Mouse (Mus musculus): ENCODE measurements at regions not wholly inside any gene's neighbourhood (a gene's known extent, or its start where the extent isn't known, plus 50 kb on each side); places are given as distances from the start of the nearest gene placed in this dataset.

DNA sequence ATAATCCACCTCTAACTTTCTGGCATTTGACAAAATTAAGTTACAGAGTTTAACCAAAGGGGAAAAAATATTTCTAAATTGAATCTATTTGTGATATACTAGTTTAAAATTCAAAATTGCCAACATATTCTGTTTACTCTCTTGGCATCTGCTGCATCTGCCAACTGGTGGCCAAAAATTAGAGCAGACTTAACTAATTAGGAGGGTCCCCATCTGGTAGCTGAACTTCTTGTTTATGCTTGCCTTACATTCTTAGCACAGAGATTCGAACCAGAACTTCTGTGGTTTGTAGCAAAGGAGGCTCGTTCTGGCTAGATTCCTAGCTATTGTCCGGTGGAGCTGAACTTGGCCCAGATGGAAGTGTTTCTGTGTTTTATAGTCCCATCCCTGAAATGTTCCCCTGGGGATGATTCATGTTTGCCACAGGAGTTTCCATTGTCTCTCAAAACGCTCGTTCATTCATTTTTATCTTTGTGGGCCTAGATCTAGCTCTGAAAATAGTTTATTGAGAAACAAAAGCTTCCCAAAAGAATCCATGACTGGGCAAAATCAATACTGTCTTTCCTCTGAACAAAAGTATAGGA, 3461.5 kb upstream of the Gm7489 start:
- no peak for DNase-seq (ENCODE audit: low spot score in 2 of 2)

GRCm38 (mm10) chr15:50449604-50450003, 3435.1 kb upstream of the Gm7489 start:
- DNase-seq (ENCODE audit: low spot score in 2 of 2), result no peak

GRCm38 (mm10) chr15:50472626-50473025, 3412.1 kb upstream of the Gm7489 start:
- DNase-seq (ENCODE audit: low spot score in 2 of 2), result no peak

DNA sequence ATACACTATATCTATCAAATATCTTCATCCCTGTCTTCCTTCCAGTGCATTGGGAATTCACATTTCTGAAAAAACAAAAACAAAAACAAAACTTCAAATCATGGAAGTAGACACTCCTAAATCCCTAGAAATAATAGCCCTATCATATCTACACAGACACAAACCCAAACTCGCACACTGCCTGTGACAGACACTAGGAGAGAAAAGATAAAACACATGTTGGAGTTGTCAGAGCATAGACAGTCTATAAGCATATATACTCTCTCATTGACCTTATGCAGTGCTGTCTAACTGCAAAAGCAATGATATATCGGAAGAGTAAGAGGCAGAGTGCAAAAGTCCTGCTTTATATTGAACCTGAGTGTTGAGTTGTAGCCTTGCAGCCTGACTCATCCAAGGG, 3386.0 kb upstream of the Gm7489 start:
- DNase-seq (ENCODE audit: low spot score in 2 of 2), result no peak

GRCm38 (mm10) chr15:50507999-50508624, 3376.6 kb upstream of the Gm7489 start:
- no peak for DNase-seq (ENCODE audit: low spot score in 2 of 2)

DNA sequence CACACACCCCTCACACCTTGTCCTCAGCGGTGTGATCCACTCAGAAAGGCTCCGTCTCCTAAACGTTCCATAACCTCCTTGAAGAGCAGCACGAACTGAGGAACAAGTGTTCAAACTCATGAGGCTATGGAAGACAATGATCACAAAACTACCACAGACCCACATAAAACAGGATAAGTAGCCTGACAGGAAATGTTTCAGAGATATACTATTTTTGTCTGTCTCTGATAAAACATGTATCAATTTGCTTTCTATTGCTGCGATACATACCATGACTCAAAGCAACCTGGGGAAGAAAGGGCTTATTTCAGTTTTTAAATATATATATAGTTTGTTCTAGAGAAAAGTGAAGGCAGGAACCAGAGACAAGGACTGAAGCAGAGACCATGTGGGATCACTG, 3371.7 kb upstream of the Gm7489 start:
- DNase-seq (ENCODE audit: low spot score in 2 of 2), result no peak

GRCm38 (mm10) chr15:50524841-50525240, 3359.9 kb upstream of the Gm7489 start:
- DNase-seq (ENCODE audit: low spot score in 2 of 2), result no peak

GRCm38 (mm10) chr15:50534490-50534889, 3350.2 kb upstream of the Gm7489 start:
- no peak for DNase-seq (ENCODE audit: low spot score in 2 of 2)

- no peak for DNase-seq (ENCODE audit: low spot score in 2 of 2)
These were observed 3321.1 kb upstream of the Gm7489 start for GRCm38 (mm10) chr15:50563611-50564010.

GRCm38 (mm10) chr15:50580811-50581210, 3303.9 kb upstream of the Gm7489 start:
- DNase-seq (ENCODE audit: low spot score in 2 of 2), result no peak

GRCm38 (mm10) chr15:50583951-50584350, 3300.8 kb upstream of the Gm7489 start:
- no peak for DNase-seq (ENCODE audit: low spot score in 2 of 2)

- DNase-seq (ENCODE audit: low spot score in 2 of 2), result no peak
These were observed 3299.2 kb upstream of the Gm7489 start for GRCm38 (mm10) chr15:50585496-50585895.
